Mouse (Mus musculus): ENCODE measurements at regions not wholly inside any gene's neighbourhood (a gene's known extent, or its start where the extent isn't known, plus 50 kb on each side); places are given as distances from the start of the nearest gene placed in this dataset.

- ATAC-seq, result no peak
Observed at GRCm38 (mm10) chr3:56397851-56398496, 214.5 kb upstream of the Nbea start.

GRCm38 (mm10) chr3:56393134-56393533, 209.6 kb upstream of the Nbea start:
- no peak for ATAC-seq

- no peak for ATAC-seq
Observed at GRCm38 (mm10) chr3:56380316-56380715, 196.8 kb upstream of the Nbea start.

- no peak for ATAC-seq
Observed at GRCm38 (mm10) chr3:56379500-56379899, 196.0 kb upstream of the Nbea start.

GRCm38 (mm10) chr3:56362543-56362942, 179.0 kb upstream of the Nbea start:
- no peak for ATAC-seq

- no peak for ATAC-seq
Observed at GRCm38 (mm10) chr3:56357035-56357701, 173.7 kb upstream of the Nbea start.

- ATAC-seq, result no peak
Observed at GRCm38 (mm10) chr3:56356163-56356882, 172.8 kb upstream of the Nbea start.
